7 mouse cellular contexts compared by ENCODE assay signal in genomic region chr7:118242911-118243412, GRCm38 (mm10). TPM values are rescaled to one million over a fixed set of nuclear protein-coding genes. Genes with fewer than 3 reads are reported as not detected.
DNase-seq lines count a peak whose midpoint lies in the region; ATAC-seq and TF ChIP-seq lines count a peak whose summit lies in the region.

No protein-coding gene starts in this region.

- peak overlapping the region; percentile 95 for H3K4me3 ChIP-seq in lung, embryonic 14.5 days (ENCODE audit: low read depth, low read length)
- peak overlapping the region; percentile 96 for H3K4me3 ChIP-seq in liver, embryonic 15.5 days (replicated peaks)

- TF ChIP-seq CTCF in lung, embryonic 14.5 days (IDR thresholded peaks at IDR 0.05; ENCODE audit: low read depth) = no peak

- peak overlapping the region; percentile 97 for H3K27ac ChIP-seq in lung, embryonic 14.5 days (ENCODE audit: low read depth)
- H3K27ac ChIP-seq in liver, embryonic 15.5 days (replicated peaks) = peak overlapping the region; percentile 99

- no peaks in the 10 kb centered on the region for H3K27me3 ChIP-seq in lung, embryonic 14.5 days (ENCODE audit: insufficient read depth, low read length)
- H3K27me3 ChIP-seq in liver, embryonic 15.5 days = no peaks in the 10 kb centered on the region

- no peaks in the 10 kb centered on the region for H3K9me3 ChIP-seq in lung, embryonic 14.5 days (ENCODE audit: low read depth, low read length)
- no peaks in the 10 kb centered on the region for H3K9me3 ChIP-seq in liver, embryonic 15.5 days (replicated peaks)

- H3K4me1 ChIP-seq in lung, embryonic 14.5 days (ENCODE audit: insufficient read depth) = 0 out of 2 replicates have a peak, but pooled peaks cover 4% of the 10 kb centered on the region
- H3K4me1 ChIP-seq in liver, embryonic 15.5 days (replicated peaks) = peaks cover 48% of the 10 kb centered on the region

- no peaks in the 10 kb centered on the region for H3K36me3 ChIP-seq in lung, embryonic 14.5 days (ENCODE audit: insufficient read depth)
- no peaks in the 10 kb centered on the region for H3K36me3 ChIP-seq in liver, embryonic 15.5 days (replicated peaks)

- peak; percentile 68 for ATAC-seq in lung, embryonic 14.5 days (ENCODE audit: insufficient read depth)
- peak; percentile 55 for ATAC-seq in liver, embryonic 15.5 days (ENCODE audit: insufficient read depth)

- WGBS in lung, embryonic 14.5 days = under 1% methylated on average over 50 of the region's 50 CpGs
- under 1% methylated on average over 50 of the region's 50 CpGs for WGBS in liver, embryonic 15.5 days (ENCODE audit: insufficient replicate concordance)

- H3K9ac ChIP-seq in lung, embryonic 14.5 days = peak overlapping the region; percentile 96
- peak overlapping the region; percentile 97 for H3K9ac ChIP-seq in liver, embryonic 15.5 days

- peak overlapping the region; percentile 64 for H3K4me2 ChIP-seq in lung, embryonic 14.5 days
- H3K4me2 ChIP-seq in liver, embryonic 15.5 days = peak overlapping the region; percentile 94

- DNase-seq in lung, embryonic 14.5 days = peak; percentile 68
- no peak for DNase-seq in lung, adult 18-20 months
- peak; percentile 61 for DNase-seq in brain, adult 2 months (ENCODE audit: low read depth, low spot score)
- DNase-seq in forelimb bud, embryonic 11.5 days (ENCODE audit: low read depth, low spot score) = peak; percentile 36
- DNase-seq in layer of hippocampus, adult 8-10 months (ENCODE audit: low spot score in 2 of 2) = no peak
- DNase-seq in cerebellum, adult 9-10 months = no peak

RNA-seq across cellular contexts. Expression of gene Smg1, which starts 0.5 kb away (rescaled TPM):
- 28.1 and 28.3 TPM in 2 replicates for polyA plus RNA-seq in lung, embryonic 14.5 days (2014; fragmentation: Nextera tagmentation; extraction: Ambion mirVana)
- 6.0 and 7.3 TPM in 2 replicates for polyA plus RNA-seq in liver, embryonic 15.5 days (2015; fragmentation: Nextera tagmentation; extraction: Ambion mirVana)
- 100 to 1,000 TPM in 1 of 4 experiments, 10 to 100 TPM in 3; 67.7 to 109 (median 84.9) TPM for total RNA-seq in layer of hippocampus, adult 8-10 months (2022)

Comparison
In these comparisons a context has a peak if more than half of its experiments do, and no peak if none do; other contexts are left out.
1. DNase-seq: peak in lung, embryonic 14.5 days (single experiment), brain, adult 2 months (single experiment) and forelimb bud, embryonic 11.5 days (single experiment); none in lung, adult 18-20 months (0 of 2), layer of hippocampus, adult 8-10 months (0 of 2) and cerebellum, adult 9-10 months (single experiment).